Mouse (Mus musculus): ENCODE results near the gene Treh. TPM values are rescaled to one million over a fixed set of nuclear protein-coding genes. Genes with fewer than 3 reads are reported as not detected.

Treh gene
- polyA plus RNA-seq, 1 experiment, result 24.4 TPM

- WGBS, result 67% methylated on average over 2 of the region's 2 CpGs
- DNase-seq (ENCODE audit: low read depth, low spot score), result no peak
Measured at GRCm38 (mm10) chr9:44672291-44672865, 655 bp upstream of the Treh start.

- WGBS, result 90% methylated on average over 2 of the region's 2 CpGs
- DNase-seq (ENCODE audit: low read depth, low spot score), result no peak
Measured at GRCm38 (mm10) chr9:44678288-44678871, 5.3 kb downstream of the Treh start.

GRCm38 (mm10) chr9:44679565-44679964, 6.5 kb downstream of the Treh start:
- no peak for DNase-seq (ENCODE audit: low read depth, low spot score)
- 33% methylated on average over 5 of the region's 5 CpGs for WGBS

GRCm38 (mm10) chr9:44683046-44683445, 10.0 kb downstream of the Treh start:
- 87% methylated on average over 8 of the region's 8 CpGs for WGBS

GRCm38 (mm10) chr9:44685346-44686330, 12.6 kb downstream of the Treh start:
- no peak for DNase-seq (ENCODE audit: low read depth, low spot score)
- WGBS, result 34% methylated on average over 14 of the region's 14 CpGs

More at GRCm38 (mm10) chr9:44683046-44683445, 10.0 kb downstream of the Treh start:
- DNase-seq (ENCODE audit: low read depth, low spot score), result no peak

- DNase-seq (ENCODE audit: low read depth, low spot score), result no peak
- WGBS, result 78% methylated on average over 5 of the region's 5 CpGs
Measured at GRCm38 (mm10) chr9:44686638-44687037, 13.6 kb downstream of the Treh start.

- WGBS, result 87% methylated on average over 9 of the region's 9 CpGs
- DNase-seq (ENCODE audit: low read depth, low spot score), result no peak
Measured at GRCm38 (mm10) chr9:44688013-44688412, 15.0 kb downstream of the Treh start.

- no peak for DNase-seq (ENCODE audit: low read depth, low spot score)
- 16% methylated on average over 7 of the region's 7 CpGs for WGBS
Measured at GRCm38 (mm10) chr9:44690641-44691040, 17.6 kb downstream of the Treh start.

GRCm38 (mm10) chr9:44691671-44692520, 18.9 kb downstream of the Treh start:
- 19% methylated on average over 21 of the region's 21 CpGs for WGBS
- DNase-seq (ENCODE audit: low read depth, low spot score), result no peak

GRCm38 (mm10) chr9:44693071-44693470, 20.0 kb downstream of the Treh start:
- WGBS, result 79% methylated on average over 11 of the region's 11 CpGs
- DNase-seq (ENCODE audit: low read depth, low spot score), result no peak

- no peak for DNase-seq (ENCODE audit: low read depth, low spot score)
- WGBS, result 97% methylated on average over 16 of the region's 16 CpGs
Measured at GRCm38 (mm10) chr9:44697866-44698265, 24.8 kb downstream of the Treh start.

- no peak for DNase-seq (ENCODE audit: low read depth, low spot score)
- 93% methylated on average over 10 of the region's 10 CpGs for WGBS
Measured at GRCm38 (mm10) chr9:44699196-44699595, 26.2 kb downstream of the Treh start.

- WGBS, result 89% methylated on average over 5 of the region's 5 CpGs
- DNase-seq (ENCODE audit: low read depth, low spot score), result no peak
Measured at GRCm38 (mm10) chr9:44699730-44700129, 26.7 kb downstream of the Treh start.

- 37% methylated on average over 28 of the region's 28 CpGs for WGBS
- no peak for DNase-seq (ENCODE audit: low read depth, low spot score)
Measured at GRCm38 (mm10) chr9:44707749-44708428, 34.9 kb downstream of the Treh start.

GRCm38 (mm10) chr9:44708429-44708765, 35.4 kb downstream of the Treh start:
- WGBS, result 4% methylated on average over 24 of the region's 24 CpGs

GRCm38 (mm10) chr9:44708925-44709324, 35.9 kb downstream of the Treh start:
- WGBS, result 48% methylated on average over 6 of the region's 6 CpGs

More at GRCm38 (mm10) chr9:44708429-44708765, 35.4 kb downstream of the Treh start:
- DNase-seq (ENCODE audit: low read depth, low spot score), result no peak

GRCm38 (mm10) chr9:44709600-44709999, 36.6 kb downstream of the Treh start:
- DNase-seq (ENCODE audit: low read depth, low spot score), result no peak
- 58% methylated on average over 2 of the region's 2 CpGs for WGBS

More at GRCm38 (mm10) chr9:44708925-44709324, 35.9 kb downstream of the Treh start:
- DNase-seq (ENCODE audit: low read depth, low spot score), result no peak

GRCm38 (mm10) chr9:44710213-44710612, 37.2 kb downstream of the Treh start:
- WGBS, result 77% methylated on average over 5 of the region's 5 CpGs
- DNase-seq (ENCODE audit: low read depth, low spot score), result no peak

GRCm38 (mm10) chr9:44711602-44712001, 38.6 kb downstream of the Treh start:
- no peak for DNase-seq (ENCODE audit: low read depth, low spot score)
- 34% methylated on average over 17 of the region's 17 CpGs for WGBS
